ENCODE assay signal across 8 mouse cellular contexts in genomic region chr1:172312768-172313561, GRCm38 (mm10). TPM values are rescaled to one million over a fixed set of nuclear protein-coding genes. Genes with fewer than 3 reads are reported as not detected.
DNase-seq lines count a peak whose midpoint lies in the region; ATAC-seq and TF ChIP-seq lines count a peak whose summit lies in the region.

No protein-coding gene starts in this region.

- H3K27me3 ChIP-seq in forebrain, embryonic 13.5 days = no peaks in the 10 kb centered on the region
- H3K27me3 ChIP-seq in midbrain, embryonic 16.5 days (ENCODE audit: control insufficient read depth, insufficient read depth, low read depth, low read length) = no peaks in the 10 kb centered on the region

- ATAC-seq in forebrain, embryonic 13.5 days = no peak
- ATAC-seq in midbrain, embryonic 16.5 days = no peak; the same call in 1 of the 2 replicates

- TF ChIP-seq CTCF in left cerebral cortex, adult 2 months (IDR thresholded peaks at IDR 0.05) = no peak

- H3K9me3 ChIP-seq in forebrain, embryonic 13.5 days (replicated peaks) = no peaks in the 10 kb centered on the region
- H3K9me3 ChIP-seq in midbrain, embryonic 16.5 days (replicated peaks; ENCODE audit: control insufficient read depth, low read length, poor library complexity, severe bottlenecking) = no peaks in the 10 kb centered on the region

- peak overlapping the region; percentile 87 for H3K9ac ChIP-seq in forebrain, embryonic 13.5 days
- H3K9ac ChIP-seq in midbrain, embryonic 16.5 days (ENCODE audit: low read depth, low read length) = peak overlapping the region; percentile 78

- peak in 1 of 2 experiments; percentile 66 for DNase-seq in left cerebral cortex, adult 2 months (ENCODE audit: extremely low spot score in 1 of 2, low spot score in 2 of 2)
- no peak for DNase-seq in left cerebral cortex, postnatal 4 days
- peak; percentile 52 for DNase-seq in NIH3T3 (ENCODE audit: low read depth)
- DNase-seq in kidney, postnatal 10 days = peak; percentile 48
- DNase-seq in gastrocnemius, postnatal 4 days (ENCODE audit: low spot score in 2 of 2) = no peak
- DNase-seq in layer of hippocampus, adult 11-12 months (ENCODE audit: low spot score) = no peak

- H3K4me1 ChIP-seq in forebrain, embryonic 13.5 days = peaks cover 91% of the 10 kb centered on the region
- peaks cover 39% of the 10 kb centered on the region for H3K4me1 ChIP-seq in midbrain, embryonic 16.5 days (ENCODE audit: control insufficient read depth, insufficient read depth, low read length)

- H3K4me3 ChIP-seq in left cerebral cortex, adult 2 months = peak overlapping the region; percentile 87
- peak overlapping the region; percentile 68 for H3K4me3 ChIP-seq in forebrain, embryonic 13.5 days
- peak overlapping the region; percentile 64 for H3K4me3 ChIP-seq in midbrain, embryonic 16.5 days (ENCODE audit: low read depth, low read length)

- intact Hi-C loops in left cerebral cortex, adult 2 months (cut with DNase I) = loop anchor here (1.0 to 5.0 kb wide), 3 partner anchors 16 to 266 kb away; partner anchors contain the start of genes Dcaf8 and Kcnj9
- intact Hi-C loops in left cerebral cortex, postnatal 4 days (cut with DNase I) = loop anchor here (5.0 to 10.0 kb wide), 2 partner anchors 151 to 188 kb away; partner anchors contain the start of gene Pex19

- peaks cover 23% of the 10 kb centered on the region for H3K36me3 ChIP-seq in forebrain, embryonic 13.5 days (ENCODE audit: poor library complexity, severe bottlenecking)
- no peaks in the 10 kb centered on the region; the same call in 1 of the 2 replicates for H3K36me3 ChIP-seq in midbrain, embryonic 16.5 days (ENCODE audit: control insufficient read depth, insufficient read depth, low read length)

- 7% methylated on average over 16 of the region's 16 CpGs for WGBS in forebrain, embryonic 13.5 days
- WGBS in midbrain, embryonic 16.5 days = 9% methylated on average over 16 of the region's 16 CpGs

- H3K4me2 ChIP-seq in forebrain, embryonic 13.5 days = peak overlapping the region; percentile 83
- H3K4me2 ChIP-seq in midbrain, embryonic 16.5 days (ENCODE audit: low read length) = peak overlapping the region; percentile 84

- H3K27ac ChIP-seq in left cerebral cortex, adult 2 months = peak overlapping the region; percentile 100
- H3K27ac ChIP-seq in forebrain, embryonic 13.5 days = peak overlapping the region; percentile 94
- no peak overlapping the region for H3K27ac ChIP-seq in midbrain, embryonic 16.5 days (ENCODE audit: low read length)

RNA-seq across cellular contexts. Expression of gene Atp1a2, which starts 15.1 kb away (rescaled TPM):
- 100 to 1,000 TPM; 628 to 676 TPM for total RNA-seq in left cerebral cortex, adult 2 months (2021)
- total RNA-seq in left cerebral cortex, postnatal 4 days (2021) = 100 to 1,000 TPM; 211 to 226 TPM
- 17.6 and 17.8 TPM in 2 replicates for polyA plus RNA-seq in forebrain, embryonic 13.5 days (2015; fragmentation: Nextera tagmentation; extraction: Ambion mirVana)
- 53.2 and 69.0 TPM in 2 replicates for polyA plus RNA-seq in midbrain, embryonic 16.5 days (2015; fragmentation: Nextera tagmentation; extraction: Ambion mirVana)
- 100 to 1,000 TPM; 454 to 465 TPM for total RNA-seq in gastrocnemius, postnatal 4 days (2021)

RNA-seq across cellular contexts. Expression of gene Kcnj9, which starts 16.2 kb away (rescaled TPM):
- 100 to 1,000 TPM; 137 to 138 TPM for total RNA-seq in left cerebral cortex, adult 2 months (2021)
- total RNA-seq in left cerebral cortex, postnatal 4 days (2021) = 10 to 100 TPM; 23.5 to 27.4 TPM
- polyA plus RNA-seq in forebrain, embryonic 13.5 days (2015; fragmentation: Nextera tagmentation; extraction: Ambion mirVana) = 1.8 and 3.0 TPM in 2 replicates
- 7.7 and 7.8 TPM in 2 replicates for polyA plus RNA-seq in midbrain, embryonic 16.5 days (2015; fragmentation: Nextera tagmentation; extraction: Ambion mirVana)
- total RNA-seq in gastrocnemius, postnatal 4 days (2021) = not detected

RNA-seq across cellular contexts. Expression of gene Kcnj10, which starts 28.0 kb away (rescaled TPM):
- total RNA-seq in left cerebral cortex, adult 2 months (2021) = 100 to 1,000 TPM in 1 of 2 experiments, 10 to 100 TPM in 1; 86.5 to 108 TPM
- total RNA-seq in left cerebral cortex, postnatal 4 days (2021) = 10 to 100 TPM; 20.4 to 21.3 TPM
- 1.2 and 1.5 TPM in 2 replicates for polyA plus RNA-seq in forebrain, embryonic 13.5 days (2015; fragmentation: Nextera tagmentation; extraction: Ambion mirVana)
- 1.5 and 2.5 TPM in 2 replicates for polyA plus RNA-seq in midbrain, embryonic 16.5 days (2015; fragmentation: Nextera tagmentation; extraction: Ambion mirVana)
- total RNA-seq in gastrocnemius, postnatal 4 days (2021) = 1 to 10 TPM; 2.2 to 2.3 TPM

RNA-seq across cellular contexts. Expression of gene Igsf8, which starts 51.5 kb away (rescaled TPM):
- total RNA-seq in left cerebral cortex, adult 2 months (2021) = 100 to 1,000 TPM; 257 to 260 TPM
- 100 to 1,000 TPM; 157 to 165 TPM for total RNA-seq in left cerebral cortex, postnatal 4 days (2021)
- polyA plus RNA-seq in forebrain, embryonic 13.5 days (2015; fragmentation: Nextera tagmentation; extraction: Ambion mirVana) = 164 and 169 TPM in 2 replicates
- polyA plus RNA-seq in midbrain, embryonic 16.5 days (2015; fragmentation: Nextera tagmentation; extraction: Ambion mirVana) = 63.9 and 64.0 TPM in 2 replicates
- total RNA-seq in gastrocnemius, postnatal 4 days (2021) = 10 to 100 TPM; 24.8 to 26.9 TPM

RNA-seq across cellular contexts. Expression of gene Atp1a4, which starts 54.8 kb away (rescaled TPM):
- not detected for total RNA-seq in left cerebral cortex, adult 2 months (2021)
- under 1 TPM in 1 of 2 experiments, not detected in 1; 0.58 TPM for total RNA-seq in left cerebral cortex, postnatal 4 days (2021)
- 0.10 TPM in 1 of 2 replicates, not detected in the other for polyA plus RNA-seq in forebrain, embryonic 13.5 days (2015; fragmentation: Nextera tagmentation; extraction: Ambion mirVana)
- not detected in 2 replicates for polyA plus RNA-seq in midbrain, embryonic 16.5 days (2015; fragmentation: Nextera tagmentation; extraction: Ambion mirVana)
- total RNA-seq in gastrocnemius, postnatal 4 days (2021) = under 1 TPM; 0.17 to 0.18 TPM

Comparison
In these comparisons a context has a peak if more than half of its experiments do, and no peak if none do; other contexts are left out.
1. DNase-seq: peak in NIH3T3 (single experiment) and kidney, postnatal 10 days (single experiment); none in left cerebral cortex, postnatal 4 days (single experiment), gastrocnemius, postnatal 4 days (0 of 2) and layer of hippocampus, adult 11-12 months (single experiment).
2. RNA of gene Kcnj9, which starts 16.2 kb away (total RNA-seq): 137 to 138 TPM in left cerebral cortex, adult 2 months and 23.5 to 27.4 TPM in left cerebral cortex, postnatal 4 days; not detected in gastrocnemius, postnatal 4 days; every median in the first group is over 10 times any median in the second.
3. RNA of gene Kcnj10, which starts 28.0 kb away (total RNA-seq): 86.5 to 108 TPM in left cerebral cortex, adult 2 months and 20.4 to 21.3 TPM in left cerebral cortex, postnatal 4 days; 2.2 to 2.3 TPM in gastrocnemius, postnatal 4 days; every median in the first group is over 4 times any median in the second.
4. Peak in every context shown above with its lines, with median percentiles within 50 percentile points of each other: H3K4me3 ChIP-seq.